Mouse (Mus musculus): Measurements from ENCODE around the gene Shd. TPM values are rescaled to one million over a fixed set of nuclear protein-coding genes. Genes with fewer than 3 reads are reported as not detected.

The Shd gene
- polyA plus RNA-seq, 1 experiment = 22.4 TPM

DNA sequence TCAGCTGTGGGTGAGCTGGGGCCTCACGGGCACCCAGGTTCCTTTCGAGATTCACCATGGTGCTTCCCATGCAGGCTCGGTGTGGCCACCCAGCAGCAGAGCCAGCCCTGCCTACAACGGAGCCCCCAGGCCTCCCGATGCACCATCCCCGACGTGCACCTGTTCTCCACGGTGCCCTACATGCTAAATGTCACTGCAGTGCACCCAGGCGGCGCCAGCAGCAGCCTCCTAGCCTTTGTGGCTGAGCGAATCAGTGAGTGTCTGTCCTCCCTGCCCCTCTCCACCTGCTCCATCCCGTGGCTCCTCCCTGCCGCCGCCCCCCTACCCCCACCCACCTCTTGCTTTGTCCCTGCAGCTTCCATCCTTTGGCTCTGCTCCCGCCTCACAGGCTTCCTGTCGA lies 16.0 kb upstream of the Shd start:
- WGBS = 45% methylated on average over 16 of the region's 16 CpGs
- no peak for DNase-seq
- TF ChIP-seq CTCF (conservative IDR thresholded peaks at IDR 0.05; ENCODE audit: insufficient read depth, insufficient read length, low read depth, low read length) (no peak), POLR2A (IDR thresholded peaks at IDR 0.05; ENCODE audit: low read depth, low read length) (no peak)
- peaks cover 7% of the 10 kb centered on the region; the same call in 1 of the 2 replicates for H3K4me1 ChIP-seq (ENCODE audit: control insufficient read depth, insufficient read depth, low read length)
- no peaks in the 10 kb centered on the region for H3K36me3 ChIP-seq (ENCODE audit: control insufficient read depth, insufficient read depth, low read length)
- H3K27me3 ChIP-seq (replicated peaks; ENCODE audit: control insufficient read depth, insufficient read depth, low read length) = no peaks in the 10 kb centered on the region
- H3K27ac ChIP-seq (ENCODE audit: insufficient read depth, low read depth, low read length) = no peak overlapping the region
- no peak overlapping the region for H3K4me3 ChIP-seq (ENCODE audit: insufficient read depth, low read depth, low read length)

- Histone ChIP-seq H3K27me3 (replicated peaks; ENCODE audit: control insufficient read depth, insufficient read depth, low read length) (no peaks in the 10 kb centered on the region), H3K4me3 (ENCODE audit: insufficient read depth, low read depth, low read length) (peak overlapping the region; percentile 62), H3K4me1 (ENCODE audit: control insufficient read depth, insufficient read depth, low read length) (peaks cover 10% of the 10 kb centered on the region; the same call in 1 of the 2 replicates), H3K36me3 (ENCODE audit: control insufficient read depth, insufficient read depth, low read length) (no peaks in the 10 kb centered on the region), H3K27ac (ENCODE audit: insufficient read depth, low read depth, low read length) (no peak overlapping the region)
- DNase-seq = peak; percentile 88
- 3% methylated on average over 26 of the region's 26 CpGs for WGBS
- TF ChIP-seq POLR2A (IDR thresholded peaks at IDR 0.05; ENCODE audit: low read depth, low read length) = no peak
- no peak for TF ChIP-seq CTCF (conservative IDR thresholded peaks at IDR 0.05; ENCODE audit: insufficient read depth, insufficient read length, low read depth, low read length)
These were observed 14.1 kb upstream of the Shd start for GRCm38 (mm10) chr17:55956129-55956528.

DNA sequence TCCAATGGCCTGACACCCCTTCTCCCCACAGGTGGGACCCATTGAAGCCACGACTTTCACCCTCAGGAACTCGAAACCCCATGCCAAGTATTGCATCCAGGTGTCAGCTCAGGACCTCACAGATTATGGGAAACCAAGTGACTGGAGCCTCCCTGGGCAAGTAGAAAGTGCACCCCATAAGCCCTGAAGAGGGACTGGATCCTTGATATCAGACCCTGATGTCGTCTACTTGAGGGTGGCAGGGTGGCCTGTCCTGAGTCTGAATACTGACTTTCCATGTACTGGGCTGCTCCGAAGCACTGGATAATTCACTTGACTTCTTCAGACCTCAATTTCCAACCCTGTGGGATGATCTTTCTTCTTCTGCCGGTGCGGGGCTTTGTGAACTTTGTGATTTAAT lies 13.7 kb upstream of the Shd start:
- 42% methylated on average over 6 of the region's 6 CpGs for WGBS
- TF ChIP-seq CTCF (conservative IDR thresholded peaks at IDR 0.05; ENCODE audit: insufficient read depth, insufficient read length, low read depth, low read length) = no peak
- no peak for TF ChIP-seq POLR2A (IDR thresholded peaks at IDR 0.05; ENCODE audit: low read depth, low read length)
- no peak overlapping the region for H3K27ac ChIP-seq (ENCODE audit: insufficient read depth, low read depth, low read length)
- DNase-seq = no peak
- H3K36me3 ChIP-seq (ENCODE audit: control insufficient read depth, insufficient read depth, low read length) = no peaks in the 10 kb centered on the region
- no peaks in the 10 kb centered on the region for H3K27me3 ChIP-seq (replicated peaks; ENCODE audit: control insufficient read depth, insufficient read depth, low read length)
- peak overlapping the region; percentile 62 for H3K4me3 ChIP-seq (ENCODE audit: insufficient read depth, low read depth, low read length)
- peaks cover 10% of the 10 kb centered on the region; the same call in 1 of the 2 replicates for H3K4me1 ChIP-seq (ENCODE audit: control insufficient read depth, insufficient read depth, low read length)

GRCm38 (mm10) chr17:55957168-55957567 lies 13.1 kb upstream of the Shd start:
- no peaks in the 10 kb centered on the region for H3K36me3 ChIP-seq (ENCODE audit: control insufficient read depth, insufficient read depth, low read length)
- no peaks in the 10 kb centered on the region for H3K27me3 ChIP-seq (replicated peaks; ENCODE audit: control insufficient read depth, insufficient read depth, low read length)
- peaks cover 10% of the 10 kb centered on the region; the same call in 1 of the 2 replicates for H3K4me1 ChIP-seq (ENCODE audit: control insufficient read depth, insufficient read depth, low read length)
- 15% methylated on average over 9 of the region's 9 CpGs for WGBS
- H3K27ac ChIP-seq (ENCODE audit: insufficient read depth, low read depth, low read length) = no peak overlapping the region
- no peak for TF ChIP-seq POLR2A (IDR thresholded peaks at IDR 0.05; ENCODE audit: low read depth, low read length)
- TF ChIP-seq CTCF (conservative IDR thresholded peaks at IDR 0.05; ENCODE audit: insufficient read depth, insufficient read length, low read depth, low read length) = peak; percentile 79
- peak; percentile 76 for DNase-seq
- H3K4me3 ChIP-seq (ENCODE audit: insufficient read depth, low read depth, low read length) = no peak overlapping the region

DNA sequence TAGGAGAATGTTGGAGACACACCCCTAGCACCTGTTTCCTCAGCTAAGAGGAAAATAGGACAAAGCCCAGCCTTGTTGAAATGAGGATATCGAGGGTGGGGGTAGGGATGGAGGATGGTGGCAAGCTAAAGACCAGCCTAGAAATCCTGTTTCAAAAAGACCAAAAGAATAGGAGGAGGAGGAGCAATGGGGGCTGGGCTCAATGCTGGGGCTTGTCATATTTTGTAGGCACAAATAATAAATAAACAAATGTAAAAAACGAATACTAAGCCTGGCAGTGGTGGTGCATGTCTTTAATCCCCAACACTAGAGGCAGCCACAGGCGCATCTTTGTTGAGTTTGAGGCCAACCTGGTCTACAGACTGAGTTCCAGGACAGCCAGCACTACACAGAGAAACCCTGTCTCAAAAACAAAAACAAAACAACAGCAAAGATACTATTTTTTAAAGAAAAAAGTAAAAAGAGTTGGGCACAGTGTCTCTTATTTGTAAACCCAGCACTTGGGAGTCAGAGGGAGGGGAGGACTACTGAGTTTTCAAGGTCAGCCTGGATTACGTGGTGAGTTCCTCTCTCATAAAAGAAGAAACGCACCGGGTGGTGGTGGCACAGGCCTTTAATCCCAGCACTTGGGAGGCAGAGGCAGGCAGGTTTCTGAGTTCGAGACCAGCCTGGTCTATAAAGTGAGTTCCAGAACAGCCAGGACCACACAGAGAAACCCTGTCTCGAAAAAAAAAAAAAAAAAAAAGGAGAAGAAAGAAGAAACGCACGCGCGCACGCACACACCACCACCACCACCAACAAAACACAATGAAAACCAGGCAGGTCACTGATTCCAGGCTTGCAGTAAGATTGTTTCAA lies 12.3 kb upstream of the Shd start:
- DNase-seq = no peak
- 0 out of 2 replicates have a peak overlapping the region, but pooled peaks have one; percentile 36 for H3K27ac ChIP-seq (ENCODE audit: insufficient read depth, low read depth, low read length)
- peak overlapping the region; percentile 33; the same call in 1 of the 2 replicates for H3K4me3 ChIP-seq (ENCODE audit: insufficient read depth, low read depth, low read length)
- H3K4me1 ChIP-seq (ENCODE audit: control insufficient read depth, insufficient read depth, low read length) = peaks cover 10% of the 10 kb centered on the region; the same call in 1 of the 2 replicates
- no peaks in the 10 kb centered on the region for H3K36me3 ChIP-seq (ENCODE audit: control insufficient read depth, insufficient read depth, low read length)
- no peaks in the 10 kb centered on the region for H3K27me3 ChIP-seq (replicated peaks; ENCODE audit: control insufficient read depth, insufficient read depth, low read length)
- 80% methylated on average over 13 of the region's 13 CpGs for WGBS
- TF ChIP-seq CTCF (conservative IDR thresholded peaks at IDR 0.05; ENCODE audit: insufficient read depth, insufficient read length, low read depth, low read length) = no peak
- no peak for TF ChIP-seq POLR2A (IDR thresholded peaks at IDR 0.05; ENCODE audit: low read depth, low read length)

GRCm38 (mm10) chr17:55958584-55958886 lies 11.7 kb upstream of the Shd start:
- H3K4me3 ChIP-seq (ENCODE audit: insufficient read depth, low read depth, low read length) = peak overlapping the region; percentile 33
- TF ChIP-seq CTCF (conservative IDR thresholded peaks at IDR 0.05; ENCODE audit: insufficient read depth, insufficient read length, low read depth, low read length) (no peak), POLR2A (IDR thresholded peaks at IDR 0.05; ENCODE audit: low read depth, low read length) (no peak)
- H3K4me1 ChIP-seq (ENCODE audit: control insufficient read depth, insufficient read depth, low read length) = peaks cover 10% of the 10 kb centered on the region; the same call in 1 of the 2 replicates
- WGBS = 37% methylated on average over 2 of the region's 2 CpGs
- no peaks in the 10 kb centered on the region for H3K36me3 ChIP-seq (ENCODE audit: control insufficient read depth, insufficient read depth, low read length)
- H3K27me3 ChIP-seq (replicated peaks; ENCODE audit: control insufficient read depth, insufficient read depth, low read length) = no peaks in the 10 kb centered on the region
- DNase-seq = no peak
- H3K27ac ChIP-seq (ENCODE audit: insufficient read depth, low read depth, low read length) = peak overlapping the region; percentile 36; the same call in 1 of the 2 replicates

All from kidney, adult 2 months (tissue).